Mouse (Mus musculus) testis, adult 2 months (tissue): ENCODE measurements around the gene Negr1. TPM values are rescaled to one million over a fixed set of nuclear protein-coding genes. Genes with fewer than 3 reads are reported as not detected.

Experiments used
- H3K27ac ChIP-seq: fragments of 200-500 bp; 2 replicates; pipeline ENCODE4 v1.5.1; 2012; ENCODE audit warnings: low read depth, low read length; ENCODE audit not compliant: control insufficient read depth, insufficient read depth
- H3K27me3 ChIP-seq: fragments of 200-500 bp; 2 replicates; pipeline ENCODE4 v1.6.1; 2012; ENCODE audit warnings: mild to moderate bottlenecking, low read length, moderate library complexity; ENCODE audit not compliant: control insufficient read depth, insufficient read depth
- H3K36me3 ChIP-seq: fragments of 200-500 bp; 2 replicates; pipeline ENCODE4 v1.6.1; 2012; ENCODE audit warnings: mild to moderate bottlenecking, low read length; ENCODE audit not compliant: control insufficient read depth, insufficient read depth
- H3K4me1 ChIP-seq: fragments of 200-500 bp; 2 replicates; pipeline ENCODE4 v1.6.1; 2012; ENCODE audit warnings: low read length; ENCODE audit not compliant: control insufficient read depth, insufficient read depth
- H3K4me3 ChIP-seq: fragments of 200-500 bp; 2 replicates; pipeline ENCODE4 v1.5.1; 2012; ENCODE audit warnings: low read depth, mild to moderate bottlenecking, low read length, moderate library complexity, mixed read lengths; ENCODE audit not compliant: control insufficient read depth
- CTCF ChIP-seq: fragments of 200-500 bp; IDR thresholded peaks from 2 replicates; pipeline ENCODE4 v1.5.1; 2012; ENCODE audit warnings: low read depth, mild to moderate bottlenecking, inconsistent platforms, low read length, moderate library complexity; ENCODE audit not compliant: control insufficient read depth, insufficient read depth, insufficient replicate concordance
- POLR2A ChIP-seq: fragments of 200-500 bp; IDR thresholded peaks from 2 replicates; pipeline ENCODE4 v1.6.1; 2012; ENCODE audit warnings: low read depth, mild to moderate bottlenecking, inconsistent platforms, low read length, moderate library complexity; ENCODE audit not compliant: control insufficient read depth
- polyA plus RNA-seq: library from polyadenylated mRNA; depleted of rRNA; stranded (reverse); fragments of >200 nt; gene quantifications from 2 replicates; pipeline ENCODE4 v1.2.3, GENCODE M21; 2012

Negr1 gene
- polyA plus RNA-seq, 1 experiment, result 0.30 TPM

- no peaks in the 10 kb centered on the region for H3K27me3 ChIP-seq
- H3K36me3 ChIP-seq, result no peaks in the 10 kb centered on the region
- H3K27ac ChIP-seq, result no peak overlapping the region
- H3K4me1 ChIP-seq, result no peaks in the 10 kb centered on the region
- no peak overlapping the region for H3K4me3 ChIP-seq
- no peak for TF ChIP-seq CTCF
- no peak for TF ChIP-seq POLR2A
Measured at GRCm38 (mm10) chr3:156987113-156987512, 425.5 kb downstream of the Negr1 start.

GRCm38 (mm10) chr3:156992171-156992570 lies 430.6 kb downstream of the Negr1 start:
- H3K36me3 ChIP-seq, result no peaks in the 10 kb centered on the region
- TF ChIP-seq CTCF (no peak), POLR2A (no peak)
- no peak overlapping the region for H3K4me3 ChIP-seq
- H3K27ac ChIP-seq, result no peak overlapping the region
- no peaks in the 10 kb centered on the region for H3K27me3 ChIP-seq
- H3K4me1 ChIP-seq, result no peaks in the 10 kb centered on the region

DNA sequence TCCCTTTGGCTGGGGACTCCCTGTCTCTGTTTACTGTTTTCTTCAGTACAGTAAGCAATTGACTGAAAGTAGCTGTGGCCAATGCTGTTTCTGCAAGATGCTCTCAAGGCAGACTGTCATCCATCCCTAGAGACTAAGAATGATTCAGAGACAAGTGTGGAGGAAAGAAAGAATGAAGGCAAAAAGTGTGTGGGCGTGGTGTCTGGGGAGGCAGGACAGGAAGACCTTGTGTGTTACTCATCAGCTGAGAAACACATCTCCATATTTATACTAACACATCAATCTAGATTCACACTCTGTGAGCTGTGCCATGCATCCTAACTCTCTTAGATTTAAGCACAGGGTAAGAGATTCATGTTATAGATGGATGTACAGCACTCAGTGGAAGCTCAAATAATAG lies 431.2 kb downstream of the Negr1 start:
- H3K27ac ChIP-seq, result no peak overlapping the region

GRCm38 (mm10) chr3:156999177-156999808 lies 437.7 kb downstream of the Negr1 start:
- TF ChIP-seq POLR2A, result no peak
- no peak for TF ChIP-seq CTCF
- no peak overlapping the region for H3K4me3 ChIP-seq
- H3K27ac ChIP-seq, result no peak overlapping the region
- no peaks in the 10 kb centered on the region for H3K27me3 ChIP-seq
- H3K4me1 ChIP-seq, result no peaks in the 10 kb centered on the region
- H3K36me3 ChIP-seq, result no peaks in the 10 kb centered on the region

More for the DNA sequence above, 431.2 kb downstream of the Negr1 start:
- H3K4me1 ChIP-seq, result no peaks in the 10 kb centered on the region
- TF ChIP-seq POLR2A (no peak), CTCF (no peak)
- H3K4me3 ChIP-seq, result no peak overlapping the region
- no peaks in the 10 kb centered on the region for H3K36me3 ChIP-seq
- no peaks in the 10 kb centered on the region for H3K27me3 ChIP-seq

- H3K27ac ChIP-seq, result no peak overlapping the region
- TF ChIP-seq POLR2A (no peak), CTCF (no peak)
- no peaks in the 10 kb centered on the region for H3K27me3 ChIP-seq
- no peak overlapping the region for H3K4me3 ChIP-seq
- H3K36me3 ChIP-seq, result no peaks in the 10 kb centered on the region
- no peaks in the 10 kb centered on the region for H3K4me1 ChIP-seq
Measured at GRCm38 (mm10) chr3:157021632-157022031, 460.0 kb downstream of the Negr1 start.

- TF ChIP-seq POLR2A, result no peak
- TF ChIP-seq CTCF, result no peak
- H3K27me3 ChIP-seq, result no peaks in the 10 kb centered on the region
- no peak overlapping the region for H3K27ac ChIP-seq
- no peaks in the 10 kb centered on the region for H3K4me1 ChIP-seq
- no peaks in the 10 kb centered on the region for H3K36me3 ChIP-seq
- H3K4me3 ChIP-seq, result no peak overlapping the region
Measured at GRCm38 (mm10) chr3:157024580-157024979, 463.0 kb downstream of the Negr1 start.

DNA sequence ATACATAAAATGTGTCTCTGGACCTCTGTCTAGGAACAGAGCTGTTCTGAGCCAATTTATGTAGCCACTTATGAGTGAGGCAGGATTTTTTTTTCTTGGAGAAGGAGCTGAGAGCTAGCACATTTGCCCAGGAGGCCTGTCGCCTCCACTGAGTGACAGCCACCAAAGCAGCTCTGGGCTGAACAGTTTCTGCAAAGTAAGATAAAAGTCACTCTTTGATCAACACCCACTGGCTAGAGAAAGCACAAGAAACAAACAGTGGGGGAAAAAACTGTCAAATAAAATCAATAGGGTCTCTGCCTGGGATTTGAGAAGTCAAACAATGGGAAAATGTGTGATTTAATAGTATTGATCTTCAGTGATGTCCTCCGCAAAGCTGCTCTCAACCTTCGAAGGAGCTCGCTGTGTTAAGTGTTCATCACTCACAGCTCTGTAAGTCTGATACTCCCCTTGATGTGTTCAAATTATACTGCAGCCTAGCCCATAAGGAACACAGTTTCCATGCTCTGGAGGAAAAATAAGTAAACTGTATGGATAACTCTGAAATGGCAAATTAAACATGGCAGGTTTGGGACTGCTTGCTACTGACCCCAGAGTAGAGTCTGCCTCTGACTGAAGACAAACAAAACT lies 470.0 kb downstream of the Negr1 start:
- no peak for TF ChIP-seq CTCF
- TF ChIP-seq POLR2A, result no peak
- no peaks in the 10 kb centered on the region for H3K36me3 ChIP-seq
- H3K4me3 ChIP-seq, result no peak overlapping the region
- H3K27me3 ChIP-seq, result no peaks in the 10 kb centered on the region
- no peaks in the 10 kb centered on the region for H3K4me1 ChIP-seq
- H3K27ac ChIP-seq, result no peak overlapping the region
